Mouse (Mus musculus) testis, adult 2 months (tissue): ENCODE data around the gene Gm28305.

Experiments used
- CTCF ChIP-seq: fragments of 200-500 bp; IDR thresholded peaks from 2 replicates; pipeline ENCODE4 v1.5.1; 2012; ENCODE audit warnings: low read depth, mild to moderate bottlenecking, inconsistent platforms, low read length, moderate library complexity; ENCODE audit not compliant: control insufficient read depth, insufficient read depth, insufficient replicate concordance
- POLR2A ChIP-seq: fragments of 200-500 bp; IDR thresholded peaks from 2 replicates; pipeline ENCODE4 v1.6.1; 2012; ENCODE audit warnings: low read depth, mild to moderate bottlenecking, inconsistent platforms, low read length, moderate library complexity; ENCODE audit not compliant: control insufficient read depth

- TF ChIP-seq CTCF: no peak
- TF ChIP-seq POLR2A: no peak
Observed at GRCm38 (mm10) chr9:104106930-104107329, 66.5 kb downstream of the Gm28305 start.
